Mouse (Mus musculus): Measurements from ENCODE around the gene Chrd.
A peak's percentile ranks its signal among the peaks of the same experiment; 100 is the strongest.

The Chrd gene

DNA sequence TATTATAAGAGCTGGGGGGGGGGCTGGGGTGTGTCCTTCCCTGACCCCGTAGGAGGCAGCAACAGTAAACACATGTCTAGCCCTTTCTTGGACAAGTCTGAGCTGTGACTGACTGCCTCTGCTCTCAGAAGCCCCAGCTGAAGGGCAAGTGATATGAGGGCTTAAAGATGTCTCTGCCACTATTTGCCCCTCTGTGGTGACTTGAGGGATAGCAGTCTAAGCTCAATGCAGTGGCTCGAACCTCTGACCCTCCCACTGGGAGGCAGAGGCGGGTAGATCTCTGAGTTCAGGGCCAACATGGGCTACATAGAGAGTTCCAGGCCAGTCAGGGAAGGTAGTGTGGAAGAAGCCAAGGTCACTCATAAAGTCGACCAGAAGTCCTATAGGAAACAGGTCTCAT lies 22.1 kb upstream of the Chrd start:
- DNase-seq (ENCODE audit: low spot score in 2 of 2), result no peak

DNA sequence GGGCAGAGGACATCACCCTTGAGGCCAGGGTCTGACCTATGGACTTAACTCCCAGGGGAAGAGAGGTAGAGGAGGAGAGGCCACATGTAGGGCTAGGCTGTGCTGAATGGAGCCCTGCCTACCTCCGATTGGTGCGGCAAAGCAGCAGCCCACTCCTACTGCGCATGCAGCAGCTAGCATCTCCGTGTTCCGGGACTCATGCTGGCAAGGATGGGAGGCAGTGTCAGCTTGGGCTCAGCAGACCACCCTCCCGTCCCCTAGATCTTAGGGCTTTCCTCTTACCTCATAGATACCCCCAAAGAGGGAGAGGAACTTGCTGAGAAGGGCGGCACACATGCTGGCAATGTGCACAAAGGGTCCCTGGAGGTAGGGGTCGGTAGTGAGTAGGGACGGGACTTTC lies 20.7 kb upstream of the Chrd start:
- no peak for DNase-seq (ENCODE audit: low spot score in 2 of 2)

DNA sequence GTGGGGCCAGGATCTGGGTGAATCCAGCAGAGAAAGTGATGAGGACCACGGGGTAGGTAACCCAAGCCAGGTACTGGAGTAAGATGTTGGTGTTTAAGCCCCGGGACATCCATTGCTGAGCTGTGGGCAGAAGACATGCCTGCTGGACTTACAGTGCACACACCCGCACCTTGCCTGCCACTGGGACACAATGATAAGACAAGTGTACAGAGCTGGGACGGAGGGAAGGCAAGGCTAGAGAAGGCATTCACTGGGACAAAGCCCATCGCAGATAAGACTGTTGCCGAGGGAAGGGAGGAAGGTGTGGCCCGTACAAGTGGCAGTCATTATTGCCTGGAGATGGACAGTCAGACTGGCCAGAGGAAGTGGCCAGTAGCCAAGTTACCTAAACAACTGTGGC lies 20.0 kb upstream of the Chrd start:
- DNase-seq (ENCODE audit: low spot score in 2 of 2), result no peak

DNA sequence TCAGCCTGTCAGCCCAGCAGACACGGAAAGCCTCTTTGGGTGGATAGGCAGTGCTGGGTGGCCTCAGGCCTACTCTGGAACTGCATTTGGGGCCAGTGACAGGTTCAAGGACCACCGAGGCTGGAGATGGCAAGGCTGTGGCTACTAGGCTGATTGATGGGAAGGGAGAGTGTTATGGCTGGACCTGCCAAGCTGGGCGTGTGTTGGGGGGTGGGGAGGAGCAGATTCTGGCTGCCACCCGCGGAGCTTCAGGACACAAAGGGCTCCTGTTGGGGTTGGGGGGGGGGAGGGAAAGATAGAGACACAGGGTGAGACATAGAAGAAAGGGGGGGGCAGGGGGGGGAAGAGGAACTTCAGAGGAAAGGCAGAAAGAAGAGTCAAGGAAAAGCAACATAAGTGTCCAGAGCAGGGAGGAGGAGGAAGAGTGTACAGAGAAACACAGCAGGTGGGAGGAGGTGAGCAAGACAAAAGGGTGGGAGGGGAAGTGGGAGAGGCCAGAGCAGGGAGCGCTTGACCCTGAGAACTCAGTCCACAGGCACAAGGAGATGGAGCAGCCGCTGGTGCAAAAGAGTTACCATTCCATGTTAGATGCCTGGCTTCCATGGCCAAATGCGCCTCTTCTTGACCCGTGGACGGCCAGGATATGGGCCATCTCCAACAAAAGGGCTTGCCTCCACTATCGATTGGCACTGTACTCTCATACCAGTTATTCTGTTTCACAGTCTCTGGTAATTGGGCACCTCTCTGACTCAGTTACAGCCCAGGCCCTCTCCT lies 18.4 kb upstream of the Chrd start:
- no peak for DNase-seq (ENCODE audit: low spot score in 2 of 2)

DNA sequence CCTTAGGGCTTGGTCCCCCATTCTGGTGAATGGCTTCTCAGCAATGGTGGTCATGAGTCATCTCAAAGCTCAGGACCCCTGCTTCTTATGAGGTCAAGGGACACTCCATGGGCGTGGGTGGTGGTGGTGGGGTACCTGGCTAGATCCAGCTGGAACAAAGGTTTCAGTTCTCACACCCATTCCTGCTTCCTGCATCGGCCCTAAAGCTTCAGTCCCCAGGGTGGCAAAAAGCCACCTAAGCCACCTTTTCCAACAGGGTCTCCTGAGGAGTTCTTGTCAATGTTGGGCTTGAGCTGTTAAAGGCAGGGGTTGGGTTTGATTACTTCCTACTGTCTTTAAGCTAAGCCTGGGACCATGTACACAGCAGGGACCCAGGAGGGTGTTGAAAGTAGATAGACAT lies 17.8 kb upstream of the Chrd start:
- DNase-seq (ENCODE audit: low spot score in 2 of 2), result peak in 1 of 2 experiments; percentile 14

DNA sequence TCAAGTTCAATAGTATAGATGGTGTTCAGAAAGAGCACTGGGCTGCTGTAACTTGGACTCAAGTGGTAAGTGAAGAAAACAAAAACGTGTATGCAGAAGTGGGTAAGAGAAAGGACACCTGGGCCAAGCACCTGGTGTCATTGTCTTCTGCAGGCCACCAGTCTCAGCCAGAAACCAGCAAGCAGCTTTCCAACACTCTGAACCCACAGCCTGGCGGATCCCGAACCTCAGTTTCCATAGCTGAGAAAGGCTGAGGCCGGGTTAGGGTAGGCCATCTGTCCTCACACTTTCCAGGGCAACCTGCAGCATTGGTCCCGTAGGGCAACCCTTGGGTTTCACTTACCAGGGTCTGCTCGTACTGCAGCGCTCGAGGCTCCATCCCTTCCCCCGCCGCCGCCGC lies 17.4 kb upstream of the Chrd start:
- peak in 1 of 2 experiments; percentile 8 for DNase-seq (ENCODE audit: low spot score in 2 of 2)

DNA sequence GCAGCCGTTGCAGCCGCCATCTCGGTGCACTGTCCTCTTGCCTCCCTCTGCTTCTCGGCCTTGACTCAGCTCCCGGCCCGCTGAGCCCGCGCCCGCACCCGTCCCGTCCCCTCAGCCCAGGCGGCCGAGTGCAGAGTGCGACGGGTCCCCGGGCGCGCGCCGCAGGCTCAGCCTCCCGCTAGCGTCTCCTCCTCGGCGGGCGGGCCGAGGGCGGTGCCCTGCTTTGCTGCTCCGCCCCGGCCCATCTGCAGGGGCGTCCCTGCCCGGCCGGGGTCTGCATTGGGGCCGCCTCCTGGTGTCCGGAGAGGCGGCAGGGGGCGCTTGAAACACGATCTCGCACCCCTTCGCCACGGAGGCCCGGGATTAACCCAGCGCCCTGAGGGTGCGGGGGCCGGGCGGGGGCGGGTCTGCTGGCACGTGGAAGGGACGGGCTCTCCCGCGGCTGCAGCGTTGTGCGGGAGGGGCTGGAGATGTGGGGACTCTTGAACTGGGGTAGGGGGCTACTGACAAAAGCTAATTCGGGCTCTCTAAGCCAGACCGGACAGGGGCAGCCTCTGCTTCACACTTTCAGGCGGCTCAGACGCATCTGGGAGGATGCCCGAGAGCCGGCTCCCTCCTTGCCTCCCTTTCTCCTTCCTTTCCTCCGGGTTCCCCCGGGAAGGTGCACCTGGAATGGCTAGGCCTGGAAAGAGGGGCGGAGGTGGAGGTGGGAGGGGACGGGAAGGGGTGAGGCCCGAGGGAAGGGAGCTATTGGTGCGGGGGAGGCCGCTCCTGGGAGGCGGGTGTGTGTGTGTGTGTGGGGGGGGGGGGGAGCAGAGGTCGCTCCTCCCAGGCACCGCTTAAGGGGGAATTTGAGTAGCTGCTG lies 16.7 kb upstream of the Chrd start:
- peak; percentile 72 to 73 for DNase-seq (ENCODE audit: low spot score in 2 of 2)

DNA sequence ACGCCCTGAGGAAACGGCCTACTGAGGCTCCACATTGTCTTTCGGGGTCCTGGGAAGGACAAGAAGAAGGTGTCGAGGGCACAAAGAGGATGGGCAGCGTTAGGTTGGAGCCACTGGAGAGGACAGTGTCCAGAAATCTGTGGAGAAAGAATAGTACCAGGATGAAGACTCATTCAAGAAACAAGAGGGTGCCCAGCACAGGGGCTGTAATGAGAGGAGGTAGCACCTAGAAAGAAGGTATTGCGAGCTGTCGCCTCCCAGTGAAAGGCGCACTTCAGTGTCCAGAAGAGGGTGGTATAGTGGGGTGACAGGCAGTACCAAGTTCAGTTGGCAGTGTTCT lies 16.1 kb upstream of the Chrd start:
- DNase-seq (ENCODE audit: low spot score in 2 of 2), result peak in 1 of 2 experiments; percentile 16

DNA sequence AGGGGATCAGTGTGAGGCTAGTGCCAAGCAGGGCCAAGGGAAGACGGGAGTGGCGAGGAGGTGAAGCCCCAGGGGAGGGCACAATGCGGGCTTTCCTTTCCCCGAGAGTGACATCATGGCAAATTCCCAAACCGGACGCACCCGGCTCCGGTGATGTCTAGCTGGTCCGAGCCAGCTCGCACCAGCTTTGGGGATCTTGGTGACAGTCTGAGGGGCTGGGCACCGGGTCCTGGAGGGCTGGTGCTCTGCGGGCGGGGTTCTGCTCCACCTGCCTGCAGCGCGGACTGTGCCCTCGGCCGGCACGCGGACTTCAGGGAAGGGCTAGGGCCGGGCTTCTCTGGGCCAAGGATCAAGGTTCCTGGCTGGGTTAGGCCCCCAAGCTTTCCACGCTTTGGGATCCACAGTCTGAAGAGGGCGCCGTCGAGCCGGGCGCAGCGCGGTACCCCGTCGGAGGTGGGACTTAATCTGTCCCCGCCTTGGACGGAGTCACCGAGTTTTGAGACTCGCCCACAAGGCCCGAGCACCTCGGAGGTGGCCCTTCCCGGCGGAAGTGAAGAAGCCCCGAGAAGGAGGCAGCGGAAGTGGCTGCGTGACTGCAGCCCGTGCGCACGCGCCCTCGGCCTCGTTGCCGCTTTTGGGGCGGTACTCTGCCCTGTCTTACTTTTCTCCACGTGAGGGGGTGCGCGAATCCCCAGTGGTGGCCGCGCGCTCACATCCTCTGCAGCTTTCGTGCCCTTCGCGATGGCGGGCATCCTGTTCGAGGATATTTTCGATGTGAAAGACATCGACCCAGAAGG lies 15.5 kb upstream of the Chrd start, which contains the start of the genes Polr2h and Clcn2:
TSS of gene Polr2h (plus strand) at position 485 of the 797 bp plus-strand sequence.
TSS of gene Clcn2 (minus strand) at position 566 of the 797 bp plus-strand sequence.
- DNase-seq (ENCODE audit: low spot score in 2 of 2), result peak; percentile 94 to 96

DNA sequence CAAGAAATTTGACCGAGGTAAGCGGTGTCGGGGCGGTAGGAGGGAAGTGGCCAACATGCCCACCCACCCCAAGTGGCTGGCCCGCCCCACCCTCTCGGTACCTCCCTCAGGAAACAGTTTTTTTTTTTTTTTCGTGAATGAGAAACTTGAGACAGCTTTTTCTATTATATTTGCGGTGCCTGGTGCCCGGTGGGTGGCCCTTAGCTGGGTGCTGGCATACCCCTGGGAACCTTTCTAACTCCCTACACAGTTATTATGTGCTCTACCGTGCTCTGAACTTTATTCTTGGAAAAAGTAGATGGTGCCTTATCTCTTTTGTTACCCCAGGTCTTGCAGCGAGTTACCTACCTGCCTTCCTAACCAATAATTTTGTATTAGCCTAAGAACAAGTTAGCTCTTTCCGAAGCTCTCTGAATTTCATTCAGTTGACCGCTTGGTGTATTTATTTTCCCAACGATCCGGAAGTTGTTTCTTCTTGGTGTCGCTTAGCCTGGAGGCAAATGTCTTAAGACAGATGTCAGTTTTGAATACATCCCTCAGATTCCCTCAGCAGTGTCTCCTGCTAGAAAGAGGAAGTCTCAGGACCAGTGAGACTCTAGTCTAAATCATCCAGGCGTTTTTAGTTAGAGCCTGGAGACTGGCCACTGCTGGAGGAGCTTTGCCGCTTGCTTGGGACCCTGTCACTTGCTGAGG lies 14.8 kb upstream of the Chrd start:
- DNase-seq (ENCODE audit: low spot score in 2 of 2), result no peak

DNA sequence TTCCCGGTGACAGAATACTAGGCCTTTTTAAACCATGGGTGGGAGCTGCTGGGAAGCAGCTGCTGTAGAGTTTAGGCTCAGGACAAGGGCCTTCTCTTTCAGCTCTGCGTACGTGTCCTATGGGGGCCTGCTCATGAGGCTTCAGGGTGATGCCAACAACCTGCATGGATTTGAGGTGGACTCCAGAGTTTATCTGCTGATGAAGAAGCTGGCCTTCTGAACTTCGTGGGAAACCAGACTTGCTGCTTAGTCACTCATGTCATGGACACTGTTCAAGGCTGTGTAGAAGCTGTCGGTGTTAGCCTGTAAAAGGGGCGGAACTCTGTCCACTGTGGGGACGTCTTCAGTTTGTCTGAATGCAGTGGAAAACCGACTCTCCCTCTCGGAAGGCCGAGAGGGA lies 11.1 kb upstream of the Chrd start:
- no peak for DNase-seq (ENCODE audit: low spot score in 2 of 2)

DNA sequence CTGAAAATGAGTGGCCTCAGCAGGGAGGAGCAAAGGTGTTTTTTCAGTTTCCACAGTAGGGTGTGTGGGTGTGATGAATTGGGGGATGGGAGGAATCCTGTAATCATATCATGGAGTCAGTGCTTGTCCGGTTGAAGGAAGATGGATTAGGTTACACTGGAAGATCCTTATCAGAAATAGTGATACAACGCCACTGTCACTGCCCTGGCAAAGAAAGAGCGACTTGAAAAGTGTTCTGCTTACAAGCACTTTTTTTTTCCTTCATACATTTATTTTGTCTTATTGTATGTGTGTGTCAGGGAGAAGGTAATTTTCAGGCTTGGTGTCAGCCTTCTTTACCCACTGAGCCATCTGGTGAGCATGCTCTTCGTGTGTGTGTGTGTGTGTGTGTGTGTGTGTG lies 10.2 kb upstream of the Chrd start:
- no peak for DNase-seq (ENCODE audit: low spot score in 2 of 2)

DNA sequence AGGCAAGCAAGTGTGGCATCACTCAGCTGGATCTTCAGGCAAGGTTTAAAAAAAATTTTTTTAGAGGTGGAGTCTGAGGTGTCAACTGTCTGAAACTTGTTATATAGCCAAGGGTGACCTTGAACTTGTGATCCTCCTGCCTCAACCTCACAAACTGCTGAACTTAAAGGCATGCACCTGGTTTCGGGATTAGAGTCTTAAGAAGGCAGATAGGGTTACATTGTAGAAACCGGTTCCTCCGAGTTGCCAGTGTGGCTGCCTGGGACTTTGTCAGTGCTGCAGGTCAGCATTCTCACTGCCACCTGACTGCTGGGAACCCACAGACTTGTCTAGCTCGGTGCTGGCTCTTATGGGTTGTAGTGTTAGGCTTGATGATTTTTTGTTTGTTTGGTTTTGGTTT lies 9.7 kb upstream of the Chrd start:
- no peak for DNase-seq (ENCODE audit: low spot score in 2 of 2)

DNA sequence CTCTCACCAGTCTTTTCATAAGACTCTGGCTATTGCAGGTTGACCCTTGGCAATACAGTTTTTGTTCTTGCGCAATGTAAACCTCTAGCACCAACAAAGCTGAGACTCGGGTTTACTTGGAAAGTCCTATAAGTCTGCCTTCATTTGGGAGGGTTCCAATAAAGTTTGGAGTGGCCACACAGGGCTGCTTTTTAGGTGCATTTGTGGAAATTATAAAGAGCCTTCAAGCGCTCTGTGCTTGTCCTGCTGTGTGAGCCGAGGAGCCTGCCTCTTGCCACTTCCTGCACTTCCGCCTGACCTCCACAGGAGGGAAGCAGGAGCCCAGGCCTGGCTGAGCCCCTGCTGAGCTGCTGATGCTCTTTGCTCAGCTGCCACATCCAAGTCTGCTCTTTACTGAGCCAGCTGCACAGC lies 8.6 kb upstream of the Chrd start:
- peak in 1 of 2 experiments; percentile 26 for DNase-seq (ENCODE audit: low spot score in 2 of 2)

DNA sequence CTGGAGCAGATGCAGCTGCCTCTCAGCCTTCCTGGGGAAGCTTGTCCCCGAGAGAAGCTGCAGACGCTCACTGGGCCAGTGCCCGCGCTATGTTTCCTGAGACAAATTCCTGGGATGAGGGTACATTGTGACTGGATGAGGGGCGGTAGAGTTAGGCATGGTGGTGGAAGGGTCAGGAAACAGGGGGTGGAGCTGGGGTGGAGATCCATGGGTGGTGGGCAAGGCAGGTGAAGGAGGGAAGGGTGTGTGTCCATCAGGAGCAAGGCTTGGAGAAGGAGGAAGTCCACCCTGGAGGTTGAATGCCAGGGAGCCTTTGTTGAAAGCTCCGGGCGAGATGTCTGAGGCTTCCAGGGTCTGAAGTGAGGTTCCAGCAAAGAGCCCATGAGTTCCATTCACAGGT lies 7.6 kb upstream of the Chrd start:
- DNase-seq (ENCODE audit: low spot score in 2 of 2), result no peak

DNA sequence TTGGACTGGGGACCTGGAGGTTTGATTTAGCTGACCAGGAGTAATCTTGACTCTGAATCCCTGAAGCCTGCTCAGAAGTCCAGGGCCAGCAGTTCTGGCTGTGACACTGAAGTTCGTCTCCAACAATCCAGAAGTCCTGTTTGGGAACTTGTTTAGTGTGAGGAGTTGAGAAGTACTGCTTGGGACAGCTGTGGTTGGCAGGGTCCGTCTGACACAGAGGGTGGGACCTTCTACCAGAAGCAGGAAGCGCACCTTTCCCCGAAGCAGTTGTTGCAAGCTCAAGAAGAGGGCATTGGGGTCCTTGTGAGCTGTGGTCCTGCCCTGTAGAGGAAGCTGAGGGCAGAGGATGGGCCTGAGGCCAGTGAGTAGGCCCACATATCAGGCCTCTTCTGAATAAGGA lies 7.2 kb upstream of the Chrd start:
- DNase-seq (ENCODE audit: low spot score in 2 of 2), result no peak

DNA sequence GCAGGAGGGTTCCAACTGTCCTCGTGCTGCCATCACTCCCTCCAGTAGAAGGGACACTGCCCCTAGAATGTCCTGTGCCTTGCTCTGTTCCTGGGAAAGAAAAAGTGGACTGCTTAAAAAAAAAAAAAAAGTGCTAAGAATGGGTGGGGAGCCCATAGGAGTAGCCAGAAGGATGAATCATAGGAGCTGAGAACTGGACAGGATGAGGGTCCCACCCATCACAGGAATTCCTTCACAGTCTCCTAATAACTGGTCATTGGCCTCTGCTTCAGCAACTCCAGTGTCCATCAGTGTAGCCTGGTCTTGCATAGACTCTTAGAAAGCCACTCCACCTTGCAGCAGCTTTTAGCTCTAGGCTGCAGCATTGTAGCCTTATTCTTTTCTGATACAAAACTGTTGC lies 6.5 kb upstream of the Chrd start:
- DNase-seq (ENCODE audit: low spot score in 2 of 2), result no peak

DNA sequence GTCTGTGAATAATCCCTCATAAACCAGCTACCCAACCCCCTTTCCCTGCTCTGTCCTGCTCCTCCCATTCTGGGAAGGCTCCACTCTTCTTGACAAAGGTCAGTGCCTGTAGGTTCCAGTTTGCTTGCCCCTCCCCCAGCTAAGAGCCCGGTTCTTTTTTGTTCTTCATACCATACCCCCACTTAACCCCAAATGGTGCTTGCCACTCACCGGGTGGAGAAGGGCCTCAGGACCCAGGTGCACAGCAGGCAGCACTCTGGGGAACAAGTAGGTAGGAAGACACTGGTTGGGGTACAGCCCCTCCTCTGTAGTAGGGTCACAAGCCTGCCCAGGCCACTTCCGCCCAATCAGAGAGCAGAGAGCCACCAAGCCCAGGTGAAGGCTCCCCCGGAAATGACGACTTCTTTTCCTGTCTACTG lies 2.6 kb upstream of the Chrd start:
- DNase-seq (ENCODE audit: low spot score in 2 of 2), result no peak

DNA sequence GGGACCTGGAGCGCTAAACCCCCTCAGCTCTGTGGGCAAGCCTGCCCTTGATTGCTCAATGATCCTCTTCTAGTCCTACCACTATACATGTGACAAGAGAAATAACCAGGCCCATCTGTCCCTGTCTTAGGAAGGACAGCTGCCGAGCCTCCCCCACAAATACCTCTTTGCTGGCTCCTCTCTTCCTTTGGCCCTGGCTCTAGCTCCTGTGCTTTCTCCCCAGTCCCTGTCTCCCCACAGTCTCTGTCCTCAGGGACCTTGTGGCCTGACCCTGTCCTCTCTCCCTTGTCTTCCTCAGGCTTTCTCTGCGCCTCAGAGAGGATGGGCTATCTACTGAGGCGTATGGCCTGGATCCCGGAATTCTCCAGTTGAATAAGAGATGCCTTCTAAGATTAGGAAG lies 1.2 kb upstream of the Chrd start:
- DNase-seq (ENCODE audit: low spot score in 2 of 2), result no peak

DNA sequence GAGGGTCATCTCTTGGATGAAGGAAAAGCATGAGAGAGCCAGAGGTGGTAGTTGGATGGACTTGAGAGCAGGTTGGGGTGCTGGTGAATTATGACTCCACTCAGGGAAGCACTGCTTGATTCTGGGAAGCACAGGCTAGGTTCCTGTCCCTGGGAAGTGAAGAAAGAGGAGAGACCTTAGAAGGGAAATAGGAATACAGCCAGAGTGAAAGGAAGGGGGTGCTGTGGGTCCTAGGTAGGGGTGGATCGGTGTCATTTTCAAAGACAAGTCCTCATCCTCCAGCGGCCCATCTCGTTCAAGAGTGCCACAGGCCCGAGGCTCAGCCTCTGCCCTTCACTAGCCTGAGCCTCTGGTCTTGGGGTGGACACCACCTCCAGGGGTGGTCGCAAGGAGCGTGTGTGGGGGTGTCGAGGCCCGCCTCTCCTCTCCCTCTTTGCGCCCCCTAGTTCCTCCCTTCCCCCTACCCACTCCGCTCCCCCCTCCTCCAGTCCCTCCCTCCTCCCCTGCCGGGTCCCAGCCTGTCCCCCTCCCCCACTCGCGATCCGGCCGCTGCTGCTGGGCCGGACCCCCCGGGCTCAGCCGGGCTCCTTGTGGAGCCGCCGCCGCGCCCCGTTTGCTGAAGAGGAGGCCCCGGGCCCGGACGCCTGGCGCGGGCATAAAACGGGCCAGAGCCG lies 539 bp upstream of the Chrd start:
- peak in 1 of 2 experiments; percentile 14 for DNase-seq (ENCODE audit: low spot score in 2 of 2)
